Mouse (Mus musculus): ENCODE results near the gene Atp6ap1l.

DNA sequence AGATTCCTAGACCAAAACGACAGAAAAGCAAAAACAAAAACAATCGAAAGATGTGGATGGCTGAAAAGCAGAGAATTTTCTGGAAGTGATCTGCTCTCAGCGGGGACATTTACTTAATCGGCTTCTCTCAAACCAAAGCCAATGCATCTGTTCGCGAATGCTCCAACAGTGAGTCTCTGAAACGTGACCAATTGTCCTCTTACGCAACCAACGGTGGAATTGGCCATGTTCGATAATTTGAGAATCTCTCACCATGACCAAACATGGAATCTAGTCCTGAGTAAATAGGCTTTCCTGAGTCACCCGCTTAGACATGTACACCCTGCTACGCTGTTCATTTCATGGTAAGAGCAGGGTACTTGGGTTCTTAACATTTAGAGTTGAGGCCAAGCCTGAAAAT, 8.3 kb downstream of the Atp6ap1l start:
- TF ChIP-seq CTCF (IDR thresholded peaks at IDR 0.05; ENCODE audit: low read depth, low read length), result no peak
- TF ChIP-seq TAL1 (conservative IDR thresholded peaks at IDR 0.05; ENCODE audit: low read depth, low read length), result no peak
- no peak for TF ChIP-seq GATA2 (IDR thresholded peaks at IDR 0.05; ENCODE audit: borderline replicate concordance, low read depth, low read length)
- no peak for TF ChIP-seq GATA1 (IDR thresholded peaks at IDR 0.05; ENCODE audit: borderline replicate concordance, low read length)
